Mouse (Mus musculus) activated CD4-positive, CD25-positive, alpha-beta regulatory T cell, adult 4 months (primary cell): ENCODE data around the gene Selenov. TPM values are rescaled to one million over a fixed set of nuclear protein-coding genes. Genes with fewer than 3 reads are reported as not detected.

Source experiments
- polyA plus RNA-seq, 2 experiments: library from polyadenylated mRNA; unstranded; fragments of 100-300 nt; shearing (Covaris generic); gene quantifications; one replicate each; pipeline ENCODE4 v1.2.1; 2017

Selenov gene
- polyA plus RNA-seq, 2 experiments from 2014 or later = not detected

Other genes with a start within 250 kb of the Selenov start
- gene Psmc4, start 241.1 kb downstream of the Selenov start, polyA plus RNA-seq = 100 to 1,000 TPM; 172 to 224 TPM
- gene Fcgbp, start 219.9 kb downstream of the Selenov start, polyA plus RNA-seq = under 1 TPM in 1 of 2 experiments, not detected in 1; 0.19 TPM
- gene 9530053A07Rik, start 161.7 kb downstream of the Selenov start, polyA plus RNA-seq = not detected
- 10 to 100 TPM; 57.9 to 70.7 TPM for gene Fbl, start 121.5 kb downstream of the Selenov start, polyA plus RNA-seq
- 1 to 10 TPM; 1.2 to 1.5 TPM for gene Dyrk1b, start 111.7 kb downstream of the Selenov start, polyA plus RNA-seq
- gene Eid2, start 23.3 kb downstream of the Selenov start, polyA plus RNA-seq = under 1 TPM; 0.36 to 0.48 TPM
- gene Eid2b, start 13.4 kb downstream of the Selenov start, polyA plus RNA-seq = 1 to 10 TPM; 1.0 to 1.1 TPM
- gene Dll3, start 11.1 kb upstream of the Selenov start, polyA plus RNA-seq = under 1 TPM in 1 of 2 experiments, not detected in 1; 0.17 TPM
- gene Timm50, start 20.9 kb upstream of the Selenov start, polyA plus RNA-seq = 10 to 100 TPM; 31.2 to 41.1 TPM
- 100 to 1,000 TPM in 1 of 2 experiments, 10 to 100 TPM in 1; 68.7 to 110 TPM for gene Supt5, start 47.6 kb upstream of the Selenov start, polyA plus RNA-seq
- gene Rps16, start 59.5 kb upstream of the Selenov start, polyA plus RNA-seq = 1,000 to 10,000 TPM; 1,380 to 1,513 TPM
- gene Plekhg2, start 81.4 kb upstream of the Selenov start, polyA plus RNA-seq = 10 to 100 TPM; 61.5 to 70.3 TPM
- gene Zfp36, start 89.1 kb upstream of the Selenov start, polyA plus RNA-seq = 100 to 1,000 TPM; 107 to 125 TPM
- gene Med29, start 101.5 kb upstream of the Selenov start, polyA plus RNA-seq = 10 to 100 TPM; 29.7 to 30.6 TPM
- 10 to 100 TPM; 49.2 to 65.4 TPM for gene Paf1, start 101.8 kb upstream of the Selenov start, polyA plus RNA-seq
- 100 to 1,000 TPM; 694 to 773 TPM for gene Gmfg, start 146.3 kb upstream of the Selenov start, polyA plus RNA-seq
- gene Lrfn1, start 160.8 kb upstream of the Selenov start, polyA plus RNA-seq = not detected
- not detected for gene Ifnl2, start 219.3 kb upstream of the Selenov start, polyA plus RNA-seq
- gene Ifnl3, start 231.7 kb upstream of the Selenov start, polyA plus RNA-seq = not detected
- not detected for gene Sycn, start 249.7 kb upstream of the Selenov start, polyA plus RNA-seq